Mouse (Mus musculus): ENCODE data around the gene Olfr735. TPM values are rescaled to one million over a fixed set of nuclear protein-coding genes. Genes with fewer than 3 reads are reported as not detected.

Olfr735 gene
- polyA plus RNA-seq (2017; shearing (Covaris generic)), result not detected

DNA sequence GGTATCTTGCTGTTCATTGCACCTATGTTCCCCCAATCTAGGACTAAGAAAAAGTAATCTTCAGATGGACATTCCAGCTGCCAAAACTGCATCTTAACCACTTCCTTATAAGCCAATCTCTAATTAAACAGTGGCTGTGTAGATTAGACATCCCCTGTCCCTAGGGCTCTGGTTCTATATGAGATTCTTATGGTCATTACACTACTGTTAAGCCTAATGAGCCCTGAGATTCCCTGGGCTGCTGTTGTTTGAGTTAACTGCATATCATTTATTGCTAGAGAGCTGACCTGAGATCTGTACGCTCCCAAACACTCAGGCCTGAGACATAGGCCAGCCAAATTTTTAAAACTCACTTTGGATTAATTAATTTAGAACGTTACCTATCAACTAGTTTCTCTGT lies at the start of gene Olfr735:
Olfr735 (minus strand) TSS at position 77 of the 400 bp plus-strand sequence.
- no peak for ATAC-seq

GRCm38 (mm10) chr14:50380863-50381262 lies 32.2 kb upstream of the Olfr735 start, which contains the start of gene Olfr736:
TSS of gene Olfr736 (plus strand) at chr14:50381163.
- ATAC-seq, result no peak

DNA sequence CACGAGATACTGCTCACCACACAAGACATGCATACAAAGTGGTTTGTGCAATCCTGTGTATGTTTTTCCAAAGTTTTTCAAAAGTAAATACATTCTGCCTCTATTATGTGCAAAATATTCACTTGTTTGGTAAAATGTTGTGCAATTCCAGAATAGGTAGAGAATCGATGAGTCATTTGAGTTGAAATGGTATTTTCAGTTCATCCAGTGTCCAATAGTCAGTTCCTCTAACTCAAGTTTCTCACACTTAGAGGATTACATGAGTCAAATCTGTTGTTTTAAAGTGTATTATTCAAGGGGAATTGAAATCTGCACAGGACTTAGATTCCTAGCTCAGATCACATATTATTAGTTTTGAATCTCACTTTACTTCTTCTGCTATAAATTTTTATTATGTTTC lies 14.9 kb upstream of the Olfr735 start:
- no peak for ATAC-seq

DNA sequence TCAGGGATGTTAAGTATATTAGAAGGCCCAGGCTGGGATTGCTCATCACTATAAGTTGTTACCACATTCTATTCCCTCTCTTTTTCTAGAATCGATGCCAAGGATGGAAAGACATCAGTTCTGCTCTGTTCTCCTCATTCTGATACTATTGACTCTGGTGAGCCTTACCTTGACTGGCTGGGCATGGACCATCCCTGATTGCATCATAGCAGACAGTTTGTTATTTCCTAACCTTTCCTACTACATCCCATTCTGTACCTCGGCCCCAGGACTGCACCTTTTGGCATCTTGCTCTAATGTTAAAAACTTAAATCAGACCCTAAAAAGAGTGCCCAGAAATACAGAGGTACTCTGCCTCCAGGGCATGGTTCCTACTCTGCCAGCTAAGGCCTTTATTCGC lies 11.8 kb upstream of the Olfr735 start:
- ATAC-seq, result no peak

GRCm38 (mm10) chr14:50357593-50357992 lies 8.9 kb upstream of the Olfr735 start, which contains the start of gene Tlr11:
TSS of gene Tlr11 (plus strand) at chr14:50357914.
- no peak for ATAC-seq

DNA sequence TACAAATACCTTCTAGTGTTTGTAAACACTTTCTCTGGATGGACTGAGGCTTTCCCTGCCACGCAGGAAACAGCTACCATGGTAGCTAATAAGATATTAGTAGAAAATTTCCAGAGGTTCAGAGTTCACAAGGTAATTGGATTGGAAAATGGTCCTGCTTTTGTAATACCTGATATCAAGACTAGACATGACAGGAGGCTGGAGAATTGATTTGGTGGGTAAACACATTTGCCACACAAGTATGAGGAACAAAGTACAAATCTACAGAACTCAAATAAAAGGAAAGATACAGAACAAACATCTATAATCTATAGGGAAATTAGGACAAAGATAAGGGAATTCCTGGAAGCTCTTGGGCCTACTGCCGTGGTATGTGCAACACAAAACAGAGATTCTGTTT lies 8.1 kb upstream of the Olfr735 start:
- no peak for ATAC-seq

DNA sequence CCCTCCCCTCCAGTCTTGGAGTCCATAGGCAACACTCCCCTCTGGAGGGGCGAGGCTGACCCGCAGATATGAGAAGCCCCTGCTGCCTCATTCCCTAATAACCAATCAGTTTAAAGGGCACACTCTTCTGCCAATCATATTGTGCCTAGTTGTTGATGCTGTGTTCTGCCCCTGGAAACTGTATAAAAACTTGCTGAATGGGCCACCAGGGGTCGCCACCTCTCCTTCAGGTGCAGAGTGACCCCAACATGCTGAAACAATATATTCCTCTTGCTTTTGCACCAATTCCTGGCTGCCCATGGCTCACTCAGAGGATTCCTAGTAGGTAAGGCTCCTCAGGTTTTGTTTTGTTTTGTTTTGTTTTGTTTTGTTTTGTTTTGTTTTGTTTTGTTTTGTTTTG lies 3.8 kb upstream of the Olfr735 start:
- ATAC-seq, result no peak

DNA sequence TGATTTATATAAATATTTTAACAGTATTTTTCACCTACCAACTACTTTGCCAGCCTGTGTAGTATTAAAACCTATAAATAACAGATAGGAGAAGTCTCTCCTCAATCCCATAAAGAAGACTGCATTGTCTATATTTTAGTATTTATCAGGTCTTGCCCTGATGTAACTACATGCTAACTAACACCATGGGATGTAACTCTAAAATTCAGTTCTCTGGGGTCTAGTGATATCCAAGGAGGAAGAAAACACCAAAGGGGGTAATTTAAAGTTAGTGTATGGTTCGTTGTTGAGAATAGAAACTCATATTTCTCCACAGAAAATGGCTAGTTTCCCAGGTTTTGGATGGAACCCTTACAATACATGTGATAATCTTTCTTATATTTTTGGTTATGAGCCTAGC lies 22.0 kb downstream of the Olfr735 start, which contains the start of gene Olfr734:
Olfr734 (minus strand) TSS at position 101 of the 400 bp plus-strand sequence.
- ATAC-seq, result no peak

- ATAC-seq, result no peak
Observed at GRCm38 (mm10) chr14:50301422-50301821, 47.2 kb downstream of the Olfr735 start, which contains the start of gene Olfr733. TSS of gene Olfr733 (minus strand) at chr14:50301522.

Other genes starting within 250 kb of the Olfr735 start
- under 1 TPM in 1 of 2 experiments, not detected in 1; 0.21 TPM for gene Olfr727, start 225.7 kb downstream of the Olfr735 start, polyA plus RNA-seq (2017; shearing (Covaris generic))
- gene Olfr728, start 206.2 kb downstream of the Olfr735 start, polyA plus RNA-seq (2017; shearing (Covaris generic)), result not detected
- not detected for gene Olfr729, start 196.0 kb downstream of the Olfr735 start, polyA plus RNA-seq (2017; shearing (Covaris generic))
- gene Olfr730, start 160.7 kb downstream of the Olfr735 start, polyA plus RNA-seq (2017; shearing (Covaris generic)), result not detected
- not detected for gene Olfr731, start 107.0 kb downstream of the Olfr735 start, polyA plus RNA-seq (2017; shearing (Covaris generic))
- gene Olfr732, start 64.7 kb downstream of the Olfr735 start, polyA plus RNA-seq (2017; shearing (Covaris generic)), result under 1 TPM in 1 of 2 experiments, not detected in 1; 0.17 TPM
- under 1 TPM in 1 of 2 experiments, not detected in 1; 0.28 TPM for gene Olfr733, start 47.4 kb downstream of the Olfr735 start, polyA plus RNA-seq (2017; shearing (Covaris generic))
- gene Olfr734, start 22.1 kb downstream of the Olfr735 start, polyA plus RNA-seq (2017; shearing (Covaris generic)), result not detected
- not detected for gene Tlr11, start 9.0 kb upstream of the Olfr735 start, polyA plus RNA-seq (2017; shearing (Covaris generic))
- gene Olfr736, start 32.3 kb upstream of the Olfr735 start, polyA plus RNA-seq (2017; shearing (Covaris generic)), result not detected
- not detected for gene Olfr738, start 58.7 kb upstream of the Olfr735 start, polyA plus RNA-seq (2017; shearing (Covaris generic))
- gene Olfr739, start 69.8 kb upstream of the Olfr735 start, polyA plus RNA-seq (2017; shearing (Covaris generic)), result not detected
- not detected for gene Olfr740, start 96.7 kb upstream of the Olfr735 start, polyA plus RNA-seq (2017; shearing (Covaris generic))
- gene Olfr741, start 123.9 kb upstream of the Olfr735 start, polyA plus RNA-seq (2017; shearing (Covaris generic)), result not detected
- gene Olfr742, start 154.7 kb upstream of the Olfr735 start, polyA plus RNA-seq (2017; shearing (Covaris generic)), result under 1 TPM in 1 of 2 experiments, not detected in 1; 0.25 TPM
- gene Olfr743, start 173.0 kb upstream of the Olfr735 start, polyA plus RNA-seq (2017; shearing (Covaris generic)), result not detected